Mouse (Mus musculus): ENCODE results near the gene Mllt10.

DNA sequence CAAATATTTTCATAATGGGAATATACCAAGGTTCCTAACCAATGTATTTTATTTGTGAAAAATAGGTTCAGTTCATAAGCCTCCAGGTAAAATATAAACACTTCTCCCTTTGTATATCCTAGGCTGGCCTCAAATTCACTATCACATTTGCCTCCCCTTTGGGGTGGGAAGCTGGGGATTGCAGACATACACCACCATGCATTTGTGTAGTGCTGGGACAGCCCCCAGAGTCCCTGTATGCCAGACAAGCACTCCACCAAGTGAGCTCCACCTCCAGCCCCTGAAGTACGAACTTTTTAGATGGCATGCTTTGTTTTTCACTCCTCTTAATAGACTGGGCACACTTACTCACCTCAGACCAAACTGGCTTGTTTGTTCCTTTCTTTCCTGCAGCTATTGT lies 32.2 kb upstream of the Mllt10 start:
- no peak for TF ChIP-seq CTCF (IDR thresholded peaks at IDR 0.05; ENCODE audit: low read depth)
- no peak for TF ChIP-seq EP300 (IDR thresholded peaks at IDR 0.05; ENCODE audit: low read depth)

Measured in liver, postnatal 0 days (tissue).